Mouse (Mus musculus): ENCODE results near the gene Ubl5. TPM values are rescaled to one million over a fixed set of nuclear protein-coding genes. Genes with fewer than 3 reads are reported as not detected.
"Not testable (repeated sequence)": the region's sequence is repeated elsewhere in the genome, so short reads cannot be mapped to it uniquely, and the experiment has no call there.

Gene Ubl5
- polyA plus RNA-seq, 1 experiment from 2014 or later: 348 TPM

GRCm38 (mm10) chr9:20682389-20682722, 39.7 kb downstream of the Ubl5 start:
- Histone ChIP-seq H3K4me2 (no peak overlapping the region), H3K27ac (no peak overlapping the region), H3K4me1 (no peaks in the 10 kb centered on the region), H3K9me3 (no peaks in the 10 kb centered on the region), H3K4me3 (replicated peaks) (no peak overlapping the region), H3K36me3 (no peaks in the 10 kb centered on the region), H3K9ac (no peak overlapping the region), H3K27me3 (replicated peaks) (no peaks in the 10 kb centered on the region)
- no peak for ATAC-seq (ENCODE audit: insufficient read depth, low FRiP score, low read depth)
- WGBS: 70% methylated on average over 2 of the region's 2 CpGs

- H3K9ac ChIP-seq: no peak overlapping the region
- H3K4me2 ChIP-seq: no peak overlapping the region
- WGBS: 44% methylated on average over 16 of the region's 17 CpGs
- H3K9me3 ChIP-seq: no peaks in the 10 kb centered on the region
- no peaks in the 10 kb centered on the region for H3K27me3 ChIP-seq (replicated peaks)
- ATAC-seq (ENCODE audit: insufficient read depth, low FRiP score, low read depth): no peak
- no peak overlapping the region for H3K27ac ChIP-seq
- no peaks in the 10 kb centered on the region for H3K36me3 ChIP-seq
- no peak overlapping the region for H3K4me3 ChIP-seq (replicated peaks)
- no peaks in the 10 kb centered on the region for H3K4me1 ChIP-seq
Measured at GRCm38 (mm10) chr9:20685081-20685861, 42.6 kb downstream of the Ubl5 start.

- no peaks in the 10 kb centered on the region for H3K9me3 ChIP-seq
- no peak overlapping the region for H3K4me2 ChIP-seq
- no peaks in the 10 kb centered on the region for H3K4me1 ChIP-seq
- ATAC-seq (ENCODE audit: insufficient read depth, low FRiP score, low read depth): no peak
- H3K27ac ChIP-seq: no peak overlapping the region
- 0 out of 2 replicates have a peak, but pooled peaks cover 2% of the 10 kb centered on the region for H3K27me3 ChIP-seq (replicated peaks)
- H3K9ac ChIP-seq: no peak overlapping the region
- 33% methylated on average over 1 of the region's 1 CpGs for WGBS
- no peak overlapping the region for H3K4me3 ChIP-seq (replicated peaks)
- no peaks in the 10 kb centered on the region for H3K36me3 ChIP-seq
Measured at GRCm38 (mm10) chr9:20689403-20689802, 46.7 kb downstream of the Ubl5 start.

GRCm38 (mm10) chr9:20689913-20690312, 47.2 kb downstream of the Ubl5 start:
- no peaks in the 10 kb centered on the region for H3K36me3 ChIP-seq
- H3K4me1 ChIP-seq: 0 out of 2 replicates have a peak, but pooled peaks cover 3% of the 10 kb centered on the region
- H3K27me3 ChIP-seq (replicated peaks): 0 out of 2 replicates have a peak, but pooled peaks cover 3% of the 10 kb centered on the region
- H3K9me3 ChIP-seq: no peaks in the 10 kb centered on the region
- no peak overlapping the region for H3K9ac ChIP-seq
- no peak overlapping the region for H3K4me2 ChIP-seq
- WGBS: 1% methylated on average over 4 of the region's 4 CpGs
- H3K4me3 ChIP-seq (replicated peaks): no peak overlapping the region
- H3K27ac ChIP-seq: no peak overlapping the region
- ATAC-seq (ENCODE audit: insufficient read depth, low FRiP score, low read depth): no peak

GRCm38 (mm10) chr9:20690449-20690848, 47.8 kb downstream of the Ubl5 start:
- H3K9me3 ChIP-seq; H3K36me3 ChIP-seq; H3K27ac ChIP-seq; H3K4me1 ChIP-seq; H3K27me3 ChIP-seq (replicated peaks); ATAC-seq (ENCODE audit: insufficient read depth, low FRiP score, low read depth); H3K4me2 ChIP-seq; H3K4me3 ChIP-seq (replicated peaks); H3K9ac ChIP-seq: not testable (repeated sequence)
- WGBS: 84% methylated on average over 2 of the region's 2 CpGs

GRCm38 (mm10) chr9:20692863-20693262, 50.2 kb downstream of the Ubl5 start:
- no peak overlapping the region for H3K4me2 ChIP-seq
- no peak for ATAC-seq (ENCODE audit: insufficient read depth, low FRiP score, low read depth)
- no peaks in the 10 kb centered on the region for H3K9me3 ChIP-seq
- H3K4me1 ChIP-seq: 0 out of 2 replicates have a peak, but pooled peaks cover 7% of the 10 kb centered on the region
- no peaks in the 10 kb centered on the region for H3K36me3 ChIP-seq
- no peak overlapping the region for H3K4me3 ChIP-seq (replicated peaks)
- H3K9ac ChIP-seq: no peak overlapping the region
- WGBS: 81% methylated on average over 3 of the region's 3 CpGs
- 0 out of 2 replicates have a peak, but pooled peaks cover 3% of the 10 kb centered on the region for H3K27me3 ChIP-seq (replicated peaks)
- no peak overlapping the region for H3K27ac ChIP-seq

- Histone ChIP-seq H3K4me1 (0 out of 2 replicates have a peak, but pooled peaks cover 7% of the 10 kb centered on the region), H3K36me3 (no peaks in the 10 kb centered on the region), H3K9me3 (no peaks in the 10 kb centered on the region), H3K9ac (no peak overlapping the region; the same call in 1 of the 2 replicates), H3K27me3 (replicated peaks) (0 out of 2 replicates have a peak, but pooled peaks cover 3% of the 10 kb centered on the region), H3K4me2 (peak overlapping the region; percentile 58), H3K27ac (no peak overlapping the region), H3K4me3 (replicated peaks) (peak overlapping the region; percentile 25)
- WGBS: 3% methylated on average over 25 of the region's 25 CpGs
- ATAC-seq (ENCODE audit: insufficient read depth, low FRiP score, low read depth): no peak
Measured at GRCm38 (mm10) chr9:20694721-20695235, 52.1 kb downstream of the Ubl5 start.

- no peaks in the 10 kb centered on the region for H3K9me3 ChIP-seq
- H3K27ac ChIP-seq: no peak overlapping the region
- ATAC-seq (ENCODE audit: insufficient read depth, low FRiP score, low read depth): no peak
- H3K4me1 ChIP-seq: 0 out of 2 replicates have a peak, but pooled peaks cover 7% of the 10 kb centered on the region
- H3K4me2 ChIP-seq: no peak overlapping the region
- 73% methylated on average over 5 of the region's 5 CpGs for WGBS
- H3K9ac ChIP-seq: no peak overlapping the region
- H3K4me3 ChIP-seq (replicated peaks): no peak overlapping the region
- no peaks in the 10 kb centered on the region for H3K36me3 ChIP-seq
- 0 out of 2 replicates have a peak, but pooled peaks cover 3% of the 10 kb centered on the region for H3K27me3 ChIP-seq (replicated peaks)
Measured at GRCm38 (mm10) chr9:20696107-20696712, 53.5 kb downstream of the Ubl5 start.

Other genes starting within 250 kb of the Ubl5 start
- 16.9 and 18.0 TPM in 2 replicates for gene Zfp26, start 182.7 kb upstream of the Ubl5 start, polyA plus RNA-seq (2015; fragmentation: Nextera tagmentation; extraction: Ambion mirVana)
- 17.4 and 19.2 TPM in 2 replicates for gene Zfp426, start 150.1 kb upstream of the Ubl5 start, polyA plus RNA-seq (2015; fragmentation: Nextera tagmentation; extraction: Ambion mirVana)
- 81.0 and 83.5 TPM in 2 replicates for gene Zfp266, start 121.5 kb upstream of the Ubl5 start, polyA plus RNA-seq (2015; fragmentation: Nextera tagmentation; extraction: Ambion mirVana)
- gene Zfp846, start 61.6 kb upstream of the Ubl5 start, polyA plus RNA-seq (2015; fragmentation: Nextera tagmentation; extraction: Ambion mirVana): 16.5 and 17.8 TPM in 2 replicates
- gene Fbxl12, start 1.9 kb downstream of the Ubl5 start, polyA plus RNA-seq (2015; fragmentation: Nextera tagmentation; extraction: Ambion mirVana): 15.3 and 18.5 TPM in 2 replicates
- gene Pin1, start 9.2 kb downstream of the Ubl5 start, polyA plus RNA-seq (2015; fragmentation: Nextera tagmentation; extraction: Ambion mirVana): 44.2 and 45.5 TPM in 2 replicates
- 6.7 and 7.5 TPM in 2 replicates for gene Olfm2, start 103.5 kb downstream of the Ubl5 start, polyA plus RNA-seq (2015; fragmentation: Nextera tagmentation; extraction: Ambion mirVana)
- gene Col5a3, start 172.2 kb downstream of the Ubl5 start, polyA plus RNA-seq (2015; fragmentation: Nextera tagmentation; extraction: Ambion mirVana): 3.2 and 3.5 TPM in 2 replicates
- not detected in 2 replicates for gene Rdh8, start 175.6 kb downstream of the Ubl5 start, polyA plus RNA-seq (2015; fragmentation: Nextera tagmentation; extraction: Ambion mirVana)
- 20.7 and 21.2 TPM in 2 replicates for gene A230050P20Rik, start 225.8 kb downstream of the Ubl5 start, polyA plus RNA-seq (2015; fragmentation: Nextera tagmentation; extraction: Ambion mirVana)
- 7.5 and 8.1 TPM in 2 replicates for gene Angptl6, start 236.8 kb downstream of the Ubl5 start, polyA plus RNA-seq (2015; fragmentation: Nextera tagmentation; extraction: Ambion mirVana)
- 80.9 and 81.3 TPM in 2 replicates for gene Ppan, start 245.3 kb downstream of the Ubl5 start, polyA plus RNA-seq (2015; fragmentation: Nextera tagmentation; extraction: Ambion mirVana)